Mouse (Mus musculus) thymus, adult 2 months (tissue): Measurements from ENCODE around the gene 6030408B16Rik. TPM values are rescaled to one million over a fixed set of nuclear protein-coding genes. Genes with fewer than 3 reads are reported as not detected.
A peak's percentile ranks its signal among the peaks of the same experiment; 100 is the strongest.

Source experiments
- DNase-seq: peaks from one replicate; pipeline ENCODE4 v3.0.0; 2021
- H3K27ac ChIP-seq: fragments of 200-500 bp; 2 replicates; pipeline ENCODE4 v1.5.1; 2012; ENCODE audit warnings: low read length, control low read depth; ENCODE audit not compliant: control insufficient read depth, insufficient read depth
- H3K27me3 ChIP-seq: fragments of 200-500 bp; 2 replicates; pipeline ENCODE4 v1.6.1; 2012; ENCODE audit warnings: mild to moderate bottlenecking, low read length, moderate library complexity, mixed read lengths; ENCODE audit not compliant: control insufficient read depth, insufficient read depth
- H3K36me3 ChIP-seq: fragments of 200-500 bp; 2 replicates; pipeline ENCODE4 v1.6.1; 2012; ENCODE audit warnings: mild to moderate bottlenecking, low read length, moderate library complexity; ENCODE audit not compliant: control insufficient read depth, insufficient read depth
- H3K4me1 ChIP-seq: fragments of 200-500 bp; replicated peaks from 2 replicates; pipeline ENCODE4 v1.6.1; 2012; ENCODE audit warnings: low read length; ENCODE audit not compliant: control insufficient read depth, insufficient read depth
- H3K4me3 ChIP-seq: fragments of 200-500 bp; 2 replicates; pipeline ENCODE4 v1.5.1; 2012; ENCODE audit warnings: mild to moderate bottlenecking, low read length, control low read depth, moderate library complexity; ENCODE audit not compliant: control insufficient read depth, insufficient read depth
- CTCF ChIP-seq: fragments of 200-500 bp; IDR thresholded peaks from 2 replicates; pipeline ENCODE4 v1.5.1; 2012; ENCODE audit warnings: mild to moderate bottlenecking, control low read depth, low read length, moderate library complexity, borderline replicate concordance; ENCODE audit not compliant: control insufficient read depth, poor library complexity, insufficient read depth; ENCODE audit errors: extremely low read depth
- POLR2A ChIP-seq: fragments of 200-500 bp; IDR thresholded peaks from 2 replicates; pipeline ENCODE4 v1.6.1; 2012; ENCODE audit warnings: mild to moderate bottlenecking, low read length, control low read depth, moderate library complexity; ENCODE audit not compliant: control insufficient read depth, poor library complexity, insufficient read depth; ENCODE audit errors: extremely low read depth
- WGBS: fragments of 180-500 bp; shearing (Covaris S2); methylation state at CpG from one replicate; pipeline ENCODE4 v1.1.7; 2018; 5-methylcytosine and 5-hydroxymethylcytosine counted together
- polyA plus RNA-seq: library from polyadenylated mRNA; depleted of rRNA; stranded (reverse); fragments of >200 nt; gene quantifications from 2 replicates; pipeline ENCODE4 v1.2.3, GENCODE M21; 2012

Gene 6030408B16Rik
- polyA plus RNA-seq, 1 experiment = 0.88 TPM

- WGBS = 88% methylated on average over 3 of the region's 3 CpGs
- no peak for DNase-seq
- Histone ChIP-seq H3K36me3 (no peaks in the 10 kb centered on the region), H3K27me3 (no peaks in the 10 kb centered on the region), H3K4me1 (no peaks in the 10 kb centered on the region), H3K4me3 (no peak overlapping the region), H3K27ac (no peak overlapping the region)
- TF ChIP-seq POLR2A = no peak
- TF ChIP-seq CTCF = no peak
Observed at GRCm38 (mm10) chr15:101328876-101329563, 36.0 kb downstream of the 6030408B16Rik start.

GRCm38 (mm10) chr15:101329564-101329892, 36.5 kb downstream of the 6030408B16Rik start:
- Histone ChIP-seq H3K27ac (no peak overlapping the region), H3K4me1 (no peaks in the 10 kb centered on the region), H3K36me3 (no peaks in the 10 kb centered on the region), H3K27me3 (no peaks in the 10 kb centered on the region), H3K4me3 (no peak overlapping the region)
- no peak for TF ChIP-seq CTCF
- no peak for TF ChIP-seq POLR2A
- no peak for DNase-seq
- 35% methylated on average over 3 of the region's 3 CpGs for WGBS

GRCm38 (mm10) chr15:101331090-101331489, 38.1 kb downstream of the 6030408B16Rik start:
- TF ChIP-seq POLR2A (no peak), CTCF (no peak)
- Histone ChIP-seq H3K27me3 (no peaks in the 10 kb centered on the region), H3K4me3 (no peak overlapping the region), H3K36me3 (no peaks in the 10 kb centered on the region), H3K27ac (no peak overlapping the region), H3K4me1 (no peaks in the 10 kb centered on the region)
- 90% methylated on average over 4 of the region's 4 CpGs for WGBS
- DNase-seq = no peak

GRCm38 (mm10) chr15:101332370-101332769, 39.4 kb downstream of the 6030408B16Rik start:
- 76% methylated on average over 4 of the region's 4 CpGs for WGBS
- H3K36me3 ChIP-seq = no peaks in the 10 kb centered on the region
- DNase-seq = no peak
- no peaks in the 10 kb centered on the region for H3K27me3 ChIP-seq
- H3K4me3 ChIP-seq = no peak overlapping the region
- peak overlapping the region; percentile 39; the same call in 1 of the 2 replicates for H3K27ac ChIP-seq
- TF ChIP-seq POLR2A (no peak), CTCF (no peak)
- no peaks in the 10 kb centered on the region for H3K4me1 ChIP-seq

GRCm38 (mm10) chr15:101333165-101333564, 40.2 kb downstream of the 6030408B16Rik start:
- no peak for DNase-seq
- no peaks in the 10 kb centered on the region for H3K27me3 ChIP-seq
- no peaks in the 10 kb centered on the region for H3K4me1 ChIP-seq
- H3K36me3 ChIP-seq = no peaks in the 10 kb centered on the region
- H3K27ac ChIP-seq = no peak overlapping the region; the same call in 1 of the 2 replicates
- TF ChIP-seq CTCF (no peak), POLR2A (no peak)
- H3K4me3 ChIP-seq = no peak overlapping the region
- WGBS = 24% methylated on average over 1 of the region's 1 CpGs

GRCm38 (mm10) chr15:101333648-101334047, 40.6 kb downstream of the 6030408B16Rik start:
- H3K27ac ChIP-seq = no peak overlapping the region
- no peaks in the 10 kb centered on the region for H3K36me3 ChIP-seq
- no peak overlapping the region for H3K4me3 ChIP-seq
- WGBS = 2% methylated on average over 4 of the region's 4 CpGs
- no peaks in the 10 kb centered on the region for H3K27me3 ChIP-seq
- no peak for DNase-seq
- TF ChIP-seq CTCF (no peak), POLR2A (no peak)
- H3K4me1 ChIP-seq = no peaks in the 10 kb centered on the region
